Mouse (Mus musculus): ENCODE data around the gene Pde5a.

DNA sequence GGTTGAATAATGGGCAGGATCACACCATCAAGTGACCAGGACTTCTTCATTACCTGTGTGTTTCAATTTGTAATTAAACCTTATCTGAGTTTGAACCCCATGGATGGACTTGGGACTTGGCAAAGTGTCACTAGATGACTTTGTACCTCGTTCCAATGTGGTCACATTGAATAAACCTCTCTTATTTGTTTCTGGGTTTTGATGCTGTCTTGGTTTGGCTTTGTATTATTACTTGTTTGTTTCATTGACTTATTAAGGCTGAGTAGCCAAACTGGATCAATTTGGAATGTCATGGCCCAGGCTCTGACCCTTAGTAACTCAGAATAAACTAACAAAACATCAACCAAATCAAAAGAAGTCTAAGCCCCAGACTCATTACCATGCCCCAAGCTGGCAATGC, 142.8 kb downstream of the Pde5a start:
- TF ChIP-seq CTCF (IDR thresholded peaks at IDR 0.05) = no peak
- TF ChIP-seq EP300 (IDR thresholded peaks at IDR 0.05) = no peak
